Mouse (Mus musculus) megakaryocyte, embryonic 14.5 days (primary cell): ENCODE results near the gene Ssxb9. TPM values are rescaled to one million over a fixed set of nuclear protein-coding genes. Genes with fewer than 3 reads are reported as not detected.
"Not testable (repeated sequence)": the region's sequence is repeated elsewhere in the genome, so short reads cannot be mapped to it uniquely, and the experiment has no call there.

Source experiments
- H3K27me3 ChIP-seq: replicated peaks from 2 replicates; pipeline ENCODE3; 2012; ENCODE audit warnings: inconsistent platforms
- H3K36me3 ChIP-seq: replicated peaks from 2 replicates; pipeline ENCODE3; 2012; ENCODE audit warnings: low read length, inconsistent platforms, mixed read lengths
- H3K4me1 ChIP-seq: 2 replicates; pipeline ENCODE4 v1.6.1; 2012; ENCODE audit warnings: inconsistent platforms
- H3K4me3 ChIP-seq: replicated peaks from 2 replicates; pipeline ENCODE3; 2012; ENCODE audit warnings: moderate library complexity, mild to moderate bottlenecking, inconsistent platforms
- H3K9me3 ChIP-seq: 2 replicates; pipeline ENCODE4 v1.6.1; 2012; ENCODE audit warnings: inconsistent platforms
- FLI1 ChIP-seq: IDR thresholded peaks from 2 replicates; pipeline ENCODE4 v1.6.1; 2012; ENCODE audit warnings: low read length, inconsistent platforms, mixed read lengths
- GATA1 ChIP-seq: IDR thresholded peaks from 3 replicates; pipeline ENCODE4 v1.6.1; 2012; ENCODE audit warnings: mixed read lengths, low read length, inconsistent platforms, borderline replicate concordance
- polyA plus RNA-seq: library from polyadenylated mRNA; stranded (reverse); fragments of >175 nt; gene quantifications from 2 replicates; pipeline ENCODE4 v1.2.3, GENCODE M21; 2012; ENCODE audit warnings: low replicate concordance; ENCODE audit not compliant: insufficient read depth

Ssxb9 gene
- polyA plus RNA-seq = not detected in 2 replicates

GRCm38 (mm10) chrX:8366678-8367077, at the start of gene Ssxb9:
Gene Ssxb9, plus strand, starts transcription at chrX:8366978.
- H3K4me3 ChIP-seq, H3K36me3 ChIP-seq, H3K4me1 ChIP-seq, H3K27me3 ChIP-seq, H3K9me3 ChIP-seq: not testable (repeated sequence)

DNA sequence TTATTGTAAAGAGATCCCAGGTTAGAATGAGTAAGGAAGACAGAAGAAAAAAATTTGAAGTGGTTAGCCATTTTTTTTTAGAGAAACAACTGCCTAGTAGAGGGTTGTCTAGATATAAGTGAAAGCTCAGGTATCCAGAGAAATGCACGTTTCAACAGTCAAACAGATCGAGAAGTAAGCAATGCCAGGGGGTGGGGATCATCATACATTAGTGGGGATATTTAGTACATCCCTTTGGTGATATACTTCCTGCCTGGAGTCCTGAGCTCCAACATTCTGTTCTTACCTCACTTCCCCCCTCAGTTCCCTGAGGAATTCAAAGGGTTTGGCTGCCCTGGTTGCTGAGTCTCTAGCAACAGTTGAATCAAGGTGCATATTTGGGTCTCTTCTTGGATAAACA, 39.7 kb upstream of the Ssxb9 start, which contains the start of gene Ssxb10:
TSS of gene Ssxb10 (plus strand) at position 301 of the 400 bp plus-strand sequence.
- Histone ChIP-seq H3K4me1 (no peaks in the 10 kb centered on the region), H3K36me3 (no peaks in the 10 kb centered on the region), H3K4me3 (no peak within 1 kb of the TSS), H3K9me3 (peaks cover 15% of the 10 kb centered on the region), H3K27me3 (no peaks in the 10 kb centered on the region)
- TF ChIP-seq FLI1 (no peak), GATA1 (no peak)

DNA sequence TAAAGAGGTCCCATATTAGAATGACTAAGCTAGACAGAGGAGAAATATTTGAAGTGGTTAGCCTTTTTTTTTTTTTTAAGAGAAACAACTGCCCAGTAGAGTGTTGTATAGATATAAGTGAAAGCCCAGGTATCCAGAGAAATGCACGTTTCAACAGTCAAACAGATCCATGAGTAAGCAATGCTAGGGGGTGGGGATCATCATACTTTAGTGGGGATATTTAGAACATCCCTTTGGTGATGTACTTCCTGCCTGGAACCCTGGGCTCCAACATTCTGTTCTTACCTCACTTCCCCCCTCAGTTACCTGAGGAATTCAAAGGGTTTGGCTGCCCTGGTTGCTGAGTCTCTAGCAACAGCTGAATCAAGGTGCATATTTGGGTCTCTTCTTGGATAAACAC, 46.2 kb downstream of the Ssxb9 start, which contains the start of gene Ssxb1:
TSS of gene Ssxb1 (plus strand) at position 301 of the 400 bp plus-strand sequence.
- H3K36me3 ChIP-seq, H3K4me1 ChIP-seq, H3K9me3 ChIP-seq, H3K27me3 ChIP-seq, H3K4me3 ChIP-seq: not testable (repeated sequence)

Other genes starting within 250 kb of the Ssxb9 start
- 23.4 and 38.2 TPM in 2 replicates for gene Wdr13, start 234.1 kb upstream of the Ssxb9 start, polyA plus RNA-seq
- 3.2 and 96.3 TPM in 2 replicates for gene Rbm3, start 221.1 kb upstream of the Ssxb9 start, polyA plus RNA-seq
- 1.7 and 3.1 TPM in 2 replicates for gene Tbc1d25, start 190.8 kb upstream of the Ssxb9 start, polyA plus RNA-seq
- 3.7 and 5.7 TPM in 2 replicates for gene Ebp, start 173.5 kb upstream of the Ssxb9 start, polyA plus RNA-seq
- 2.0 and 4.0 TPM in 2 replicates for gene Porcn, start 160.5 kb upstream of the Ssxb9 start, polyA plus RNA-seq
- gene Ftsj1, start 114.6 kb upstream of the Ssxb9 start, polyA plus RNA-seq = 4.6 and 23.7 TPM in 2 replicates
- gene Slc38a5, start 95.8 kb upstream of the Ssxb9 start, polyA plus RNA-seq = 0.06 TPM in 1 of 2 replicates, not detected in the other
- not detected in 2 replicates for gene Ssxb10, start 39.6 kb upstream of the Ssxb9 start, polyA plus RNA-seq
- not detected in 2 replicates for gene Ssxb1, start 46.3 kb downstream of the Ssxb9 start, polyA plus RNA-seq
- gene Ssxb2, start 94.7 kb downstream of the Ssxb9 start, polyA plus RNA-seq = not detected in 2 replicates
- gene Gm14459, start 158.0 kb downstream of the Ssxb9 start, polyA plus RNA-seq = not detected in 2 replicates
- not detected in 2 replicates for gene Ssxb6, start 181.3 kb downstream of the Ssxb9 start, polyA plus RNA-seq
- not detected in 2 replicates for gene Ssxb3, start 224.8 kb downstream of the Ssxb9 start, polyA plus RNA-seq